Mouse (Mus musculus): Measurements from ENCODE around the gene Gpx4.

DNA sequence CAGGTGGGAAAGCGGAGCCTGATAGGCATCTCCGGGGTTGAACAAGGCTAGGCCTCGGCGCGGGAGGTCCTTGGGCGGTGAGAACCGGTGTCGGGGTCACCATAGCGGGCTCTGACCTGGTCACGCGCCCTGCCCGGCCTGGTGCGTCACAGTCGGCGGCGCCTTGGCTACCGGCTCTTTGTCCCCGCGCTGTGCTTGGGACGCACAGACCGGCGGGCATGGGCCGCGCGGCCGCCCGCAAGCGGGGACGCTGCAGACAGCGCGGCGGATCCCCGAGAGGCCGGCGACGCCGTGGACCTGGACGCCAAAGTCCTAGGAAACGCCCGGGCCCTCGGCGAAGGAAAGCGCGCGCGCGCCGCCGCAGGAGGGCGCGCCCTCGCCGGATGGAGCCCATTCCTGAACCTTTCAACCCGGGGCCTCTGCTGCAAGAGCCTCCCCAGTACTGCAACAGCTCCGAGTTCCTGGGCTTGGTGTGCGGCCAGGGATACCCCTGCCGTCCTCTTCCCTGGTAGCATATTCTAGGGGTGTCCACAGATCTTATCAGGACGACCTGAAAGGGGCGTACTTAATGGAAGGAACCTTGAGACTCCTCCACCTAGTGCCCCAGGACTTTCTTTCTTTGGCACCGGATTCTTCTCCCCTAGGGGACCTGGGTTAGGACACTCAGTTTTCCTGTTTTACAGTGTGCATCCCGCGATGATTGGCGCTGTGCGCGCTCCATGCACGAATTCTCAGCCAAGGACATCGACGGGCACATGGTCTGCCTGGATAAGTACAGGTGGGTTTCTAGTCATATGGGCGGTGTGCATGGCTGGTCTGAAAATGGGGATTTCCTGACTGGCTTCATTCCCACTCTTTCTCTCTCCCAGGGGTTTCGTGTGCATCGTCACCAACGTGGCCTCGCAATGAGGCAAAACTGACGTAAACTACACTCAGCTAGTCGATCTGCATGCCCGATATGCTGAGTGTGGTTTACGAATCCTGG lies 7.2 kb downstream of the Gpx4 start:
- no peak for TF ChIP-seq POLR2A (IDR thresholded peaks at IDR 0.05; ENCODE audit: borderline replicate concordance, insufficient read depth, low read length)
- no peak for TF ChIP-seq CTCF (IDR thresholded peaks at IDR 0.05; ENCODE audit: borderline replicate concordance, insufficient read depth, low read depth, low read length)

Measured in cerebellum, adult 2 months (tissue).